Mouse (Mus musculus) myocyte (in vitro differentiated cells): ENCODE measurements around the gene Trnt1. TPM values are rescaled to one million over a fixed set of nuclear protein-coding genes. Genes with fewer than 3 reads are reported as not detected.

Experiments
- H3K27me3 ChIP-seq: one replicate; pipeline ENCODE4 v1.6.1; 2011; ENCODE audit not compliant: control insufficient read depth, insufficient read depth, insufficient read length
- H3K36me3 ChIP-seq: one replicate; pipeline ENCODE4 v1.6.1; 2011; ENCODE audit not compliant: control insufficient read depth, insufficient read depth
- H3K4me2 ChIP-seq: one replicate; pipeline ENCODE4 v1.6.1; 2011; ENCODE audit warnings: low read depth, control low read depth
- H3K4me3 ChIP-seq: one replicate; pipeline ENCODE4 v1.5.1; 2011; ENCODE audit warnings: mild to moderate bottlenecking, control low read depth, moderate library complexity
- H3K79me2 ChIP-seq: one replicate; pipeline ENCODE4 v1.6.1; 2011; ENCODE audit not compliant: control insufficient read depth, insufficient read depth
- H3ac ChIP-seq: one replicate; pipeline ENCODE4 v1.6.1; 2011; ENCODE audit not compliant: control insufficient read depth, insufficient read length
- CEBPB ChIP-seq: IDR thresholded peaks from 2 replicates; pipeline ENCODE4 v1.6.1; 2011; ENCODE audit warnings: mild to moderate bottlenecking, moderate library complexity; ENCODE audit not compliant: poor library complexity, insufficient read depth, severe bottlenecking
- E2F4 ChIP-seq: IDR thresholded peaks from one replicate; pipeline ENCODE4 v1.6.1; 2011; ENCODE audit warnings: mild to moderate bottlenecking, control low read depth, moderate library complexity; ENCODE audit not compliant: insufficient read depth
- MAX ChIP-seq: IDR thresholded peaks from one replicate; pipeline ENCODE4 v1.6.1; 2011; ENCODE audit warnings: low read depth, mild to moderate bottlenecking, control low read depth
- MYOD1 ChIP-seq, 3 experiments: IDR thresholded peaks; one replicate each; pipeline ENCODE4 v1.6.1; 2011; ENCODE audit warnings: control low read depth in 2 of 3, low read depth in 2 of 3, mild to moderate bottlenecking in 2 of 3, moderate library complexity in 1 of 3; ENCODE audit not compliant: insufficient read length in 2 of 3, control insufficient read depth in 1 of 3
- MYOG ChIP-seq, 3 experiments: IDR thresholded peaks; one replicate each; pipeline ENCODE4 v1.6.1; 2011; ENCODE audit warnings: control low read depth in 2 of 3, low read depth in 2 of 3, mild to moderate bottlenecking in 2 of 3; ENCODE audit not compliant: insufficient read length in 2 of 3, control insufficient read depth in 1 of 3, insufficient read depth in 1 of 3
- POLR2A ChIP-seq: IDR thresholded peaks from one replicate; pipeline ENCODE4 v1.6.1; 2011; ENCODE audit warnings: low read depth, mild to moderate bottlenecking, control low read depth, moderate library complexity; ENCODE audit not compliant: insufficient read length
- POLR2AphosphoS2 ChIP-seq: IDR thresholded peaks from one replicate; pipeline ENCODE4 v1.6.1; 2011; ENCODE audit warnings: low read depth, control low read depth; ENCODE audit not compliant: insufficient read length
- REST ChIP-seq: IDR thresholded peaks from one replicate; pipeline ENCODE4 v1.6.1; 2011; ENCODE audit warnings: mild to moderate bottlenecking, control low read depth, moderate library complexity; ENCODE audit not compliant: insufficient read depth, insufficient read length
- SRF ChIP-seq: IDR thresholded peaks from one replicate; pipeline ENCODE4 v1.6.1; 2011; ENCODE audit warnings: low read depth; ENCODE audit not compliant: control insufficient read depth, insufficient read length
- TCF12 ChIP-seq: IDR thresholded peaks from one replicate; pipeline ENCODE4 v1.6.1; 2011; ENCODE audit warnings: mild to moderate bottlenecking, control low read depth; ENCODE audit not compliant: poor library complexity, insufficient read depth, severe bottlenecking
- TCF3 ChIP-seq: IDR thresholded peaks from one replicate; pipeline ENCODE4 v1.6.1; 2011; ENCODE audit warnings: low read depth, control low read depth; ENCODE audit not compliant: insufficient read length
- USF1 ChIP-seq: IDR thresholded peaks from one replicate; pipeline ENCODE4 v1.6.1; 2011; ENCODE audit warnings: low read depth, mild to moderate bottlenecking, control low read depth, moderate library complexity
- polyA plus RNA-seq: library from polyadenylated mRNA; unstranded; fragments of >200 nt; fragmentation: generic; extraction: Trizol; gene quantifications from one replicate; pipeline ENCODE4 v1.2.1, GENCODE M21; 2012; ENCODE audit warnings: missing spikeins

Trnt1 gene
- polyA plus RNA-seq, 1 experiment: 14.0 TPM

DNA sequence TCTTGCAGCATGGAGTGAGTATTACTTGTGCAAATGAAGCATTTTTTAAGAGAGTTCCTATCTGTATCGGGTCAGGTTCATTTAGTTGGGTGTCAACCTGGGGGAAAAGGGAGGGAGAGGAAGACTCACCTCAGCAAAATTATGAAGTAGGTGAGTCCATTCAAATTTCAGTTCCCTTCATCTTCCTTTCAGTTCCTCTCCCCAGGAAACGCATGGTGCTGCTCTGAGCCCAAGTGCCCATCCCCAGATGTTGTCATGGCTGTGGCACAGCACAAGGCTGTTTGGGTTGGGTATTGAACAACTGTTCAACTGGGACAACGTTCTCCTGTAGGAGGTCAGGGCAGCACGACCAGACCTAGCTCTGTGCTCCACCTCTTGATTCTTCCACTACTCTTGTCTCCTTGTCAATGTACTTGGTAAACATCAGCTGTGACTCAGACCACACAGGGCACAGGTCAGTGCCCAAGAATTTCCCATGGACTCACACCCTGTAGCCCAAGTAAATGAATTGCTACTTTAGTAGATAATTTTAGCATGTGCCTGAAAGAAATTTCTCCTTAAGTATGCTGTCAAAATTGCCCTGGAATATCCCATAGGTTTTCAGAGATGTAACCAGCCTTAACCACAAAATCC lies 39.1 kb upstream of the Trnt1 start:
- Histone ChIP-seq H3ac (no peak overlapping the region), H3K4me3 (no peak overlapping the region), H3K4me2 (no peak overlapping the region), H3K27me3 (no peaks in the 10 kb centered on the region), H3K79me2 (no peaks in the 10 kb centered on the region), H3K36me3 (no peaks in the 10 kb centered on the region)
- TF ChIP-seq CEBPB: no peak
- TF ChIP-seq USF1: no peak
- no peak for TF ChIP-seq POLR2A
- TF ChIP-seq MAX: no peak
- no peak for TF ChIP-seq MYOD1 (IDR thresholded peaks at IDR 0.05; ENCODE audit: control insufficient read depth in 1 of 3, insufficient read length in 2 of 3, low read depth in 2 of 3)
- no peak for TF ChIP-seq SRF
- TF ChIP-seq TCF3: no peak
- no peak for TF ChIP-seq TCF12
- TF ChIP-seq MYOG (IDR thresholded peaks at IDR 0.05; ENCODE audit: control insufficient read depth in 1 of 3, insufficient read depth in 1 of 3, insufficient read length in 2 of 3, low read depth in 2 of 3): no peak
- TF ChIP-seq E2F4: no peak
- no peak for TF ChIP-seq POLR2AphosphoS2
- no peak for TF ChIP-seq REST

DNA sequence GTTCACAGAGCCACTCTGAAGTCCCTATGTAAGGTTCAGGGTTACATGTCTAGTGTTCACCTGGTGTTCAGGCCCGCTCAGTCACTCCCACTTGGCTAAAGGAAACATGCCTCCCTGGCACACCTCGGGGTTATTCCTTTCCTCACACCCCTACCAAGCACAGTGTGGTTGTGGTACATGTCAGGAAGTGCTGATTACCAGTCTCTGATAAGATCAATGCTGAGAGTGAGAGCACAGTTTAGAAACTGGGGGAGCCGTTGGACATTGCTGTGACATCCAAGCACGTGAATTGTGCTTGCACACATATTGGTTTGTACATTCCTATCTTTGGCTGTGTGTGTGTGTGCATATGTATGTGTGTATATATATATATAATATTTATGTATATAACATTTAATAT lies 36.4 kb upstream of the Trnt1 start:
- no peaks in the 10 kb centered on the region for H3K79me2 ChIP-seq
- no peak overlapping the region for H3K4me3 ChIP-seq
- no peak overlapping the region for H3ac ChIP-seq
- H3K36me3 ChIP-seq: no peaks in the 10 kb centered on the region
- H3K27me3 ChIP-seq: no peaks in the 10 kb centered on the region
- TF ChIP-seq E2F4 (no peak), USF1 (no peak), TCF3 (no peak), MYOD1 (IDR thresholded peaks at IDR 0.05; ENCODE audit: control insufficient read depth in 1 of 3, insufficient read length in 2 of 3, low read depth in 2 of 3) (no peak), SRF (no peak), MAX (no peak), POLR2A (no peak), TCF12 (no peak), REST (no peak), POLR2AphosphoS2 (no peak), MYOG (IDR thresholded peaks at IDR 0.05; ENCODE audit: control insufficient read depth in 1 of 3, insufficient read depth in 1 of 3, insufficient read length in 2 of 3, low read depth in 2 of 3) (no peak), CEBPB (no peak)
- H3K4me2 ChIP-seq: no peak overlapping the region

DNA sequence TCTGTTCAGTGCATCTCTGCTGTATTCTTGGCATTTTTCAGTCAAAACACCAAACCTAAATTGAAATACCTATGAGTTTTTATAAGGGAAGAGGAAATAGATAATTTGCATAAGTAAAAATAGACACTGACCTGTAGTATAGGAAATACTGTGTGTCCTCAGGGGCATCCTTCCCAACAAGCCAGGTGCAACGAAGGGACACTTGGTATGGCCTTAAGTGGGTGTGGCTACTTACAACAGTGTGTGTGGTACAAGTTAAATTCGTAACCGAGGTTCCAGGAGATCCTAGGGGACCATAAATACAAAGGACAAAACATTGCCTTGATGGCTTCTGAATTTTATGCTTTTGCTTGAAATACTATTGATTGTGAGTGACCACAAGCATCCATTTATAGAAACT lies 30.7 kb upstream of the Trnt1 start:
- TF ChIP-seq TCF3 (no peak), POLR2A (no peak), SRF (no peak), CEBPB (no peak), E2F4 (no peak), MYOG (IDR thresholded peaks at IDR 0.05; ENCODE audit: control insufficient read depth in 1 of 3, insufficient read depth in 1 of 3, insufficient read length in 2 of 3, low read depth in 2 of 3) (no peak), MYOD1 (IDR thresholded peaks at IDR 0.05; ENCODE audit: control insufficient read depth in 1 of 3, insufficient read length in 2 of 3, low read depth in 2 of 3) (no peak), TCF12 (no peak), POLR2AphosphoS2 (no peak), USF1 (no peak), REST (no peak)
- H3K4me3 ChIP-seq: no peak overlapping the region
- H3K36me3 ChIP-seq: no peaks in the 10 kb centered on the region

DNA sequence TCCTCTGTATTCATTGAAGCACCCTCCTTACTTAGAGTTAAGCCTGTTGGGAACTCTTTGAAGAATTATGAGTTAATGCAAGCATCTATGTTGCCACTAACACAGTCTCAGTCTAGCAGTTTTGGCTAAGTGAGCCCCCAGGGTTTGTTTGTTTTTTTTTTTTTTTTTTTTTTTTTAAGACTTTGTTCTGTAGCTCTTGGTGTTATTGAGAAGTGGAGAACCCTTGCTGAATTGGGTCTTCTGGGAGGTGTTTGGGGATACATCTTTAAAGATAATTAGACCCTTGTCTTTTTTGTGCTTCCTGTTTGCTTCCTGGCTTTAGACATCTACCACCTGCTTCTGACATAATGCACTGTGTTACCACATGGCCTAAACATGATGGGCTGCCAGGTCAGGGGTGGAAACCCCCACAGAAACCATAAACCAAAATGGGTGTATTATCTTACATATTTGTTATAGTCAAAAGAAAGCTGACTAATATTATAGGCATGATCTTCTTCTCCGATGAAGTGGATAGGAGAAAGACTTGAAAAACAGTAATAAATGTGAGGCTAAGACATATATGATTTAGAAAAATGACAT lies 28.6 kb upstream of the Trnt1 start:
- TF ChIP-seq USF1 (no peak), CEBPB (no peak), SRF (no peak), TCF3 (no peak), REST (no peak), E2F4 (no peak), POLR2A (no peak), MYOD1 (IDR thresholded peaks at IDR 0.05; ENCODE audit: control insufficient read depth in 1 of 3, insufficient read length in 2 of 3, low read depth in 2 of 3) (no peak), POLR2AphosphoS2 (no peak)

More for the DNA sequence above, 30.7 kb upstream of the Trnt1 start:
- Histone ChIP-seq H3K27me3 (no peaks in the 10 kb centered on the region), H3ac (no peak overlapping the region), H3K79me2 (no peaks in the 10 kb centered on the region), H3K4me2 (no peak overlapping the region)

More for the DNA sequence above, 28.6 kb upstream of the Trnt1 start:
- Histone ChIP-seq H3K36me3 (no peaks in the 10 kb centered on the region), H3K79me2 (no peaks in the 10 kb centered on the region), H3ac (no peak overlapping the region), H3K27me3 (no peaks in the 10 kb centered on the region), H3K4me2 (no peak overlapping the region), H3K4me3 (no peak overlapping the region)
